Mouse (Mus musculus) G1E (cell line): ENCODE results near the gene Tspan13.

Experiments used
- GATA1 ChIP-seq: IDR thresholded peaks from 2 replicates; pipeline ENCODE4 v1.6.1; 2012; ENCODE audit warnings: borderline replicate concordance, low read length, inconsistent platforms, mixed read lengths
- TAL1 ChIP-seq: conservative IDR thresholded peaks from 2 replicates; pipeline ENCODE4 v1.6.1; 2012; ENCODE audit warnings: low read depth, low read length, inconsistent platforms, mixed read lengths

DNA sequence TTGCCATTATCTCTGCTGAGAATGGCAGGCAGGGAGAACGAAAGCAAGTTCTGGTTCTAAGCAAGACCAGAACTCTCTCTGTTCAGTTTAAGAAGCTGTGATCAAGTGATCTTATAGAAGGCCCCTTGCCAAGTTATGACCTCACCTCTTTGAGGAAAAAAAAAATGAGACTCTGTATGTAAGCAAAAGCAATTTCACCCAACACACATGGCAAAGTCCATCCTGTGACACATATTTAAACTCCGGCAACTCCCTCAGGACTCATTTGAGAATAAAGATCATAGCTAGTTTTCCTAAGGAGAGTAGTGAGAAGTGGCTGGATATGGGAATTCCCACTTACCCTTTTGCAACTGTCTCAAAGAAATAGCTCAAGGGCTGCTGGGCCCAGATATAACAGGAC, 34.7 kb downstream of the Tspan13 start:
- TF ChIP-seq TAL1 (no peak), GATA1 (no peak)
